Comparison of ENCODE assay signal across 14 mouse cellular contexts in the genomic region with DNA sequence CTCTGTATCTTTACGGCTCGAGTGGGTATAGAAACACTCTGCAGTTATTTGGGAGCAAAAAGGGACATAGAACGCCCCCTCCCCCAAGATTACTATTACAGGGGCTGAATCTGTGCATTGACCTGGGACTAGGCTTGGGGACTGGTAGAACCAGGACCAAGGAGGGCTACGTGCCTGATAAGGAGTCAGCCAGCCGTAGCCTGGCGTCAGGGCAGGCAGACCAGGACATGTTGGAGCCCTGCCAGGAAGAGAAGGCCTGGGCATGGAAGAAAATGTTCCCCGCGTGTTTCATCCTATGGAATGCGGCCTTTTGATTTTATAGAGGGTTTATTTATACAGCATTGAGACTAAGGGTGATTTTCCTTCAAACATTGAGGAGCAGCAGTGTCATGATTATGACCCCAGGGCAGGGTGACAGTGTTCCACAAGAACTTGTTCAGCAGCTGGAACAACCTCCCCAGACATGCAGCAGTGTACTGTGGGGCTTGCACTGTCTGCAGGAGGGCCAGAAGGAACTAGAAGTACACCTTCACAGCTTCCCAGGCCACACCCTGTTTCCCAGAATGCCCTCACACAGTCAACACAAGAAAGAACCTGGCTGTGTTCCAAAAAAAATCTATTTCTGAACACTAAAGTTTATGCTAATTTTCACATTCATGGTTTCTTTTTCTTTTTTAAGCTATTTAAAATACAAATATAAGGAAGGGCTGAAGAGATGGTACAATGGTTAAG. TPM values are rescaled to one million over a fixed set of nuclear protein-coding genes. Genes with fewer than 3 reads are reported as not detected.
DNase-seq lines count a peak whose midpoint lies in the region; ATAC-seq and TF ChIP-seq lines count a peak whose summit lies in the region.
"Had no signal": no experiment of that assay in that cellular context is flagged by ENCODE, and none has a peak within 500 bp of the region (broad histone marks: within the 10 kb centered on the region; RNA-seq: fewer than 3 reads in every experiment).

No protein-coding gene starts in this region.

- H3K27ac ChIP-seq in kidney, adult 2 months (ENCODE audit: insufficient read depth, low read depth, low read length): peak overlapping the region; percentile 63; the same call in 1 of the 2 replicates
- no peak overlapping the region for H3K27ac ChIP-seq in ES-Bruce4 (ENCODE audit: insufficient read depth, low read length)
- H3K27ac ChIP-seq: liver, embryonic 15.5 days; neural tube, embryonic 15.5 days had no signal

- no peak for TF ChIP-seq EP300 in ES-Bruce4 (IDR thresholded peaks at IDR 0.05; ENCODE audit: insufficient read depth, low read depth, low read length)

- no peaks in the 10 kb centered on the region for H3K27me3 ChIP-seq in kidney, adult 2 months (replicated peaks; ENCODE audit: control insufficient read depth, insufficient read depth, low read length)
- H3K27me3 ChIP-seq in ES-Bruce4 (ENCODE audit: control insufficient read depth, insufficient read depth, low read length, poor library complexity, severe bottlenecking): peaks cover 7% of the 10 kb centered on the region; the same call in 1 of the 2 replicates

- peak overlapping the region; percentile 12; the same call in 1 of the 2 replicates for H3K9ac ChIP-seq in ES-Bruce4 (ENCODE audit: low read depth, poor library complexity, severe bottlenecking)
- H3K9ac ChIP-seq: liver, embryonic 15.5 days; neural tube, embryonic 15.5 days had no signal

- WGBS in kidney, adult 2 months: 53% methylated on average over 9 of the region's 9 CpGs

- H3K4me1 ChIP-seq in kidney, adult 2 months (ENCODE audit: control insufficient read depth, insufficient read depth, low read length): peaks cover 2% of the 10 kb centered on the region; the same call in 1 of the 2 replicates
- H3K4me1 ChIP-seq in ES-Bruce4 (ENCODE audit: control insufficient read depth, insufficient read depth, low read length): no peaks in the 10 kb centered on the region

- TF ChIP-seq CTCF in kidney, adult 2 months (conservative IDR thresholded peaks at IDR 0.05; ENCODE audit: insufficient read depth, insufficient read length, low read depth, low read length): no peak
- no peak for TF ChIP-seq CTCF in ES-Bruce4 (IDR thresholded peaks at IDR 0.05; ENCODE audit: low read depth, low read length)

- DNase-seq in kidney, adult 2 months: peak; percentile 34
- DNase-seq in kidney, adult 18-20 months: no peak
- peak; percentile 42 to 56 for DNase-seq in kidney, postnatal 4 days
- no peak for DNase-seq in embryo, embryonic 11 days
- DNase-seq in thymus, postnatal 14 days: no peak
- no peak for DNase-seq in spleen, postnatal 10 days (ENCODE audit: low spot score in 2 of 2)
- DNase-seq: heart, postnatal 36 days; thymus, adult 18-20 months had no signal

- H3K4me3 ChIP-seq in kidney, adult 2 months (ENCODE audit: insufficient read depth, low read depth, low read length): no peak overlapping the region
- no peak overlapping the region for H3K4me3 ChIP-seq in ES-Bruce4 (ENCODE audit: low read depth, low read length)
- H3K4me3 ChIP-seq: erythroblast, embryonic 14.5 days; liver, embryonic 15.5 days had no signal

- TF ChIP-seq POLR2A in kidney, adult 2 months (IDR thresholded peaks at IDR 0.05; ENCODE audit: low read depth, low read length): no peak
- no peak for TF ChIP-seq POLR2A in ES-Bruce4 (IDR thresholded peaks at IDR 0.05; ENCODE audit: insufficient read depth, low read length)

- H3K9me3 ChIP-seq in ES-Bruce4 (replicated peaks; ENCODE audit: control insufficient read depth, insufficient read depth, low read length, poor library complexity, severe bottlenecking): no peaks in the 10 kb centered on the region
- H3K9me3 ChIP-seq: liver, embryonic 15.5 days; neural tube, embryonic 15.5 days had no signal

- no peaks in the 10 kb centered on the region for H3K36me3 ChIP-seq in kidney, adult 2 months (ENCODE audit: control insufficient read depth, insufficient read depth, low read length)
- H3K36me3 ChIP-seq in ES-Bruce4 (ENCODE audit: control insufficient read depth, insufficient read depth, low read length, poor library complexity, severe bottlenecking): no peaks in the 10 kb centered on the region
- H3K36me3 ChIP-seq: liver, embryonic 15.5 days; neural tube, embryonic 15.5 days had no signal

- peak; percentile 61 for ATAC-seq in erythroblast, adult 5-6 weeks (replicated peaks; ENCODE audit: low FRiP score, poor library complexity, severe bottlenecking)
- ATAC-seq: activated CD4-positive, CD25-positive, alpha-beta regulatory T cell, adult 4 months had no signal

RNA-seq across cellular contexts. Expression of a gene that starts 2.3 kb away (rescaled TPM):
- polyA plus RNA-seq in kidney, adult 2 months (2012; rRNA removed): 7.1 and 7.2 TPM in 2 replicates
- 0.73 TPM in 1 of 2 replicates, not detected in the other for polyA plus RNA-seq in ES-Bruce4 (2011; ENCODE audit: insufficient read depth, insufficient read length, low read depth, missing spikeins)
- total RNA-seq in erythroblast, adult 5-6 weeks (2015; ENCODE audit: low replicate concordance): 2.1 TPM in 1 of 2 replicates, not detected in the other
- total RNA-seq in erythroblast, adult 5-6 weeks (2017; ENCODE audit: low replicate concordance): not detected in 2 replicates
- polyA plus RNA-seq: activated CD4-positive, CD25-positive, alpha-beta regulatory T cell, adult 4 months; erythroblast, embryonic 14.5 days had no signal

RNA-seq across cellular contexts. Expression of a gene that starts 18.5 kb away (rescaled TPM):
- 3.3 and 4.1 TPM in 2 replicates for polyA plus RNA-seq in kidney, adult 2 months (2012; rRNA removed)
- 0.37 TPM in 1 of 2 replicates, not detected in the other for polyA plus RNA-seq in ES-Bruce4 (2011; ENCODE audit: insufficient read depth, insufficient read length, low read depth, missing spikeins)
- 0.38 and 1.9 TPM in 2 replicates for total RNA-seq in erythroblast, adult 5-6 weeks (2015; ENCODE audit: low replicate concordance)
- 4.9 and 12.1 TPM in 2 replicates for total RNA-seq in erythroblast, adult 5-6 weeks (2017; ENCODE audit: low replicate concordance)
- polyA plus RNA-seq: activated CD4-positive, CD25-positive, alpha-beta regulatory T cell, adult 4 months had no signal

RNA-seq across cellular contexts. Expression of a gene that starts 41.4 kb away (rescaled TPM):
- 1.5 and 7.5 TPM in 2 replicates for polyA plus RNA-seq in kidney, adult 2 months (2012; rRNA removed)
- polyA plus RNA-seq in ES-Bruce4 (2011; ENCODE audit: insufficient read depth, insufficient read length, low read depth, missing spikeins): 0.16 TPM in 1 of 2 replicates, not detected in the other
- 3.3 and 4.8 TPM in 2 replicates for total RNA-seq in erythroblast, adult 5-6 weeks (2015; ENCODE audit: low replicate concordance)
- total RNA-seq in erythroblast, adult 5-6 weeks (2017; ENCODE audit: low replicate concordance): 1.4 and 1.5 TPM in 2 replicates
- polyA plus RNA-seq: activated CD4-positive, CD25-positive, alpha-beta regulatory T cell, adult 4 months had no signal

Comparison
In these comparisons a context has a peak if more than half of its experiments do, and no peak if none do; other contexts are left out.
1. DNase-seq: peak in kidney, adult 2 months (single experiment) and kidney, postnatal 4 days (2 of 2); none in kidney, adult 18-20 months (single experiment), embryo, embryonic 11 days (single experiment), thymus, postnatal 14 days (single experiment) and spleen, postnatal 10 days (0 of 2).